Mouse (Mus musculus): ENCODE measurements around the gene Dlk1. TPM values are rescaled to one million over a fixed set of nuclear protein-coding genes. Genes with fewer than 3 reads are reported as not detected.
"Not testable (repeated sequence)": the region's sequence is repeated elsewhere in the genome, so short reads cannot be mapped to it uniquely, and the experiment has no call there.

Gene Dlk1
- total RNA-seq, 2 experiments from 2014 or later, result 213 to 272 TPM

DNA sequence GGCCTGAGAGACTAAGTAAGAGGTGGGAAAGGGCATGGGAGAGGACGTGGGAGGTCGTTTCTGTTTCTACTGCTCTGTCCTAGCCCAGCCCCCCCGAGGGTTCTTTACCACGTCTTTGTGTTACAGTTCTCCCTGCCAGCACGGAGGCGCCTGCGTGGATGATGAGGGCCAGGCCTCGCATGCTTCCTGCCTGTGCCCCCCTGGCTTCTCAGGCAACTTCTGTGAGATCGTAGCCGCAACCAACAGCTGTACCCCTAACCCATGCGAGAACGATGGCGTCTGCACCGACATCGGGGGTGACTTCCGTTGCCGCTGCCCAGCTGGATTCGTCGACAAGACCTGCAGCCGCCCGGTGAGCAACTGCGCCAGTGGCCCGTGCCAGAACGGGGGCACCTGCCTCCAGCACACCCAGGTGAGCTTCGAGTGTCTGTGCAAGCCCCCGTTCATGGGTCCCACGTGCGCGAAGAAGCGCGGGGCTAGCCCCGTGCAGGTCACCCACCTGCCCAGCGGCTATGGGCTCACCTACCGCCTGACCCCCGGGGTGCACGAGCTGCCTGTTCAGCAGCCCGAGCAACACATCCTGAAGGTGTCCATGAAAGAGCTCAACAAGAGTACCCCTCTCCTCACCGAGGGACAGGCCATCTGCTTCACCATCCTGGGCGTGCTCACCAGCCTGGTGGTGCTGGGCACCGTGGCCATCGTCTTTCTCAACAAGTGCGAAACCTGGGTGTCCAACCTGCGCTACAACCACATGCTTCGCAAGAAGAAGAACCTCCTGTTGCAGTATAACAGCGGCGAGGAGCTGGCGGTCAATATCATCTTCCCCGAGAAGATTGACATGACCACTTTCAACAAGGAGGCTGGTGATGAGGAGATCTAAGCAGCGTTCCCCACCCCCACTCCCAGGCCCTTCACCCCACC lies 7.1 kb downstream of the Dlk1 start:
- intact Hi-C loops (cut with DNase I; ENCODE audit: low total_unique reads), result no loop called here
- DNase-seq, result peak; percentile 4

GRCm38 (mm10) chr12:109462594-109462993 lies 10.0 kb downstream of the Dlk1 start:
- intact Hi-C loops (cut with DNase I; ENCODE audit: low total_unique reads), result no loop called here
- DNase-seq, result no peak

GRCm38 (mm10) chr12:109467417-109467816 lies 14.8 kb downstream of the Dlk1 start:
- intact Hi-C loops (cut with DNase I; ENCODE audit: low total_unique reads); DNase-seq: not testable (repeated sequence)

GRCm38 (mm10) chr12:109469793-109470192 lies 17.2 kb downstream of the Dlk1 start:
- no peak for DNase-seq
- intact Hi-C loops (cut with DNase I; ENCODE audit: low total_unique reads), result no loop called here

- DNase-seq, result no peak
- intact Hi-C loops (cut with DNase I; ENCODE audit: low total_unique reads), result no loop called here
Measured at GRCm38 (mm10) chr12:109472627-109473026, 20.0 kb downstream of the Dlk1 start.

DNA sequence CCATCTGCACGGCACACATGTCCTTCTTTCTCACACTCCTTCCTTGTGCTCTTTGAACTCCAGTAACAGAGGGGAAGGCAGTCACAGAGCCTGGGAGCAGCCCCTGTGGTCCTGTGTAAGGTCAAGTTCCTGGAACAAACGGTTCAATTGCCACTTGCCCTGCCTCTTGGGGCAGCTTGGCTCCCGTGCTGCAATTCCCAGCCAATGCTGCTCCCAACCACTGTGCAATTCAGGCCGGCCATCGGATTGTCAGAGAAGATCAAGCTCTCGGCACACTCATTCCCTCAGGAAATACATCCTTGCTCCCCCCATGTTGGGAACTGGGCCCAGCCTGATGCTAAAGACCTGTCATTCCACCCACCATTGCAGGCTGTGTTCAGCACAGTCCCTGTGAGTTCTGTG lies 21.0 kb downstream of the Dlk1 start:
- peak; percentile 81 for DNase-seq
- intact Hi-C loops (cut with DNase I; ENCODE audit: low total_unique reads), result no loop called here

DNA sequence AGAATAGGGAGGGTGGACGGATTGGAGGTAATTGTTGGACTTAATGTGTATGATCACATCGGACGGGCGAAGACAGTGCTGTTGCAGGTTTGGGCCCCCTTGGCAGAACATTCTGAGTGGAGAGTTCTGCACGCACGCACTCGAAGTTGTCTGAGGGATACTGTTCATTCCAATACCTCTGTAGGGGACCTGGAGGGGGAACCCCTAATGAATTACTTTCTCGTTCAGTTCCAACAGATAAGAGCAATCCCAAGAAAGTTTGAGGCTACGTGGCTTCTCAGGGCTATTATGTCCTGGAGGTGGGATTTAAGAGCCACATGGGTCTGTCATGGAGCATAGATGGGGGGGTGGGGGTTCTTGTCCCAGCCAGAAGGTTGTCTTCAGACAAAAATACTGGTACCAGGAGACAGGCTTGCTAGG lies 21.6 kb downstream of the Dlk1 start:
- intact Hi-C loops (cut with DNase I; ENCODE audit: low total_unique reads), result no loop called here
- no peak for DNase-seq

DNA sequence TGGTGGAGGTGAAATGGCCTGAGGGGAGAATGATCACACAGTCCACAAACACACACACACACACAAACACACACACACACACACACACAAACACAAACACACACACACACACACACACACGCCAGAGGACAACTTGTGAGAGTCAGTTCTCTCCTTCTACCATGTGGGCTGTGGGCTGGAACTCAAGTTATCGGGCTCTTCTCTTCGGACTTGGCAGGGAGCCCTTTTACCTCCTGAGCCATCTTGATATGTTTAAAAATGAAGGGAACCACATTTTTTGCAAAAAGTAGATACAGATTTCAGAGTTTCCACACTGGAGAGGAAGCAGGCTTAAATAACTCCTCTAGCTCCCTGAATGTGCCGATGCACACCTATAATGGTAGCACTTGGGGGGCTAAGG lies 22.9 kb downstream of the Dlk1 start:
- intact Hi-C loops (cut with DNase I; ENCODE audit: low total_unique reads), result no loop called here
- no peak for DNase-seq

GRCm38 (mm10) chr12:109486525-109486924 lies 33.9 kb downstream of the Dlk1 start:
- DNase-seq; intact Hi-C loops (cut with DNase I; ENCODE audit: low total_unique reads): not testable (repeated sequence)

DNA sequence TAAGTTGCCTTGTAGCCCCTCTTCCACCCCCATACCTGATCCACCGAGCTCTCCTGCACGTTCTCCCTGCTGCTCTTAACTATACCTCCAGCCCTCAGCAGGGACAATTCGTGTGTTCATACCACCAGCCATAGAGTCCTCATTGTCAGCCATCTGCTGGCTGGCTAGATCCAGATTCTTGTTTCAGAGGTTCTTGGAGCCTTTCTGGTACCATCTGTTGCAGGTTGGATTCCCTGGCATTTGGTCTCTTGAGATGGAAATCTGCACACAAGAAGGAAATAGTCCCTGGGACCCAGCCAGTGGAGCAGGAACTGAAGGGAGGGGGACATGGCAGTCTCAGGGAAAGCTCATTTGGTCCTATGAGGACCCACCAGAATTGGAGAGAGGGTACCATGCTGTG lies 39.1 kb downstream of the Dlk1 start:
- no peak for DNase-seq
- intact Hi-C loops (cut with DNase I; ENCODE audit: low total_unique reads), result no loop called here

DNA sequence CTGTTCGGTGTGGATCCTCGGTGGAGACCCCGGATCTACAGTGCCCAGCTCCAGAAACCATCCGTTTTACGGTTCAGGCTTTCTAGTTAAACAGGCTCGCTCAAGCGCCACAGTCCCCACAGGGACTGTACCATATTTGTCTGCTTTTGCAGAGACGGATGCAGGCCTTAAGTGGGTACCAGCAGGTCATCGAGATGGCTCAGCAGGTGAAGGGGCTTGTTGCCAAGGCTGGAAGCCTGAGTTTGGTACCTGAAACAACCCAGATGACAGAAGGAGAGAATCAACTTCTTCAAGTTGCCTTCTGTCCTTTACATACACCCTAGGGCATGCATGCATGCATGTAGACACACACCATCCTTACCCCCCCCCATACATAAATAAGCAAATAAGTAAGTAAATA lies 40.8 kb downstream of the Dlk1 start:
- intact Hi-C loops (cut with DNase I; ENCODE audit: low total_unique reads), result no loop called here
- no peak for DNase-seq

- DNase-seq, result no peak
- intact Hi-C loops (cut with DNase I; ENCODE audit: low total_unique reads), result no loop called here
Measured at GRCm38 (mm10) chr12:109495016-109495644, 42.5 kb downstream of the Dlk1 start.

- intact Hi-C loops (cut with DNase I; ENCODE audit: low total_unique reads), result no loop called here
- DNase-seq, result no peak
Measured at GRCm38 (mm10) chr12:109496397-109496796, 43.8 kb downstream of the Dlk1 start.

GRCm38 (mm10) chr12:109500992-109501391 lies 48.4 kb downstream of the Dlk1 start:
- intact Hi-C loops (cut with DNase I; ENCODE audit: low total_unique reads), result no loop called here

DNA sequence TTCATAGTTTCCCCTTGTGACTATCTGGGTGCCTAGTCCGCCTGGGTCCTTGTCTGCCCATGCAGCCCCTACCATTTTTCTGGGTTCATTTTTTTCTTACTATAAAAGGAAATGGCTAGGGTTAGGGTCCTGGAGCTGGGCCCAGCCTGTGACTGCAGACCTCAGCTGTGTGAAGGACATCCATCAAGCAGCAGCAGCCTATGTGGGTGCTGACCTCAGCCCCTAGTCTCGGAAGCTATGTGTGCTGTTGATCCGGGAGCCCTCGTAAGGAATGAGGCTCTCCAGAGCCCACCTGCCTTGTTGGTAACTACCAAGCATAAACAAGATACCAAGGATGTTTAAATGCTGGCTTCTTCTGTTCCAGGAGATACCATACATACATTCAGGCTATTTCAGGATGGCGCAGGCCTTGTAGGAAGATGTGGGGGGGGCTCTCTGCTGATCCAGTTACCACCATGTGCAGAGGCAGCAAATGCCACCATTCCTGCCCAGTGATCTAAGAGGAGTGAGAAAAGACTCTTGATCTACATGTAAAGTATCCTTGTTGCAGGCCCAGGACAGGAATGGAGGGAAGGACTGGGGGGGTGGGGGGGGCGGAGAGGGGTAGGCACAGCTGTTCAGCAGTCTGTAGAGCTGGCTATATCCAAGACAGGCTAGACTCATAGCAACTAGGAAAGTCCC lies 49.9 kb downstream of the Dlk1 start:
- intact Hi-C loops (cut with DNase I; ENCODE audit: low total_unique reads), result no loop called here
- DNase-seq, result no peak

More at GRCm38 (mm10) chr12:109500992-109501391, 48.4 kb downstream of the Dlk1 start:
- DNase-seq, result no peak

DNA sequence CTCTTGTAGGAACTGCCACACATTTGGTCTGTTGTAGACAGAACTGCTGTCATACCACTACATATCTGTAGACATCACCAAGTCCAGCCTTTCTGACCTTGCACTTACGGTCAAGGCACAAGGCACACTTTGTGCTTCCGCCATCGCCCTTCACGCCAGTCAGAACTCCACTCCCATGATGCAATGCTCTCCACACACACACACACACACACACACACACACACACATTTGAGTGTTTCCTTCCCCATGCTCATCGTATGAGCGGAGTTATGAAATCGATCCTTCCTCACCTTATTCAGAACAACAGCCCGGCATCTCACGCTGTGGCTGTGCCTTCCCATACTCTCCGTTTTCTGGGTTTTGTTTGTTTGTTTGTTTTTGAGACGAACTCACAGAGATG lies 55.1 kb downstream of the Dlk1 start:
- intact Hi-C loops (cut with DNase I; ENCODE audit: low total_unique reads), result no loop called here
- no peak for DNase-seq

- DNase-seq, result no peak
- intact Hi-C loops (cut with DNase I; ENCODE audit: low total_unique reads), result no loop called here
Measured at GRCm38 (mm10) chr12:109508495-109509454, 56.2 kb downstream of the Dlk1 start.

GRCm38 (mm10) chr12:109509531-109510137 lies 57.0 kb downstream of the Dlk1 start:
- no peak for DNase-seq
- intact Hi-C loops (cut with DNase I; ENCODE audit: low total_unique reads), result no loop called here

DNA sequence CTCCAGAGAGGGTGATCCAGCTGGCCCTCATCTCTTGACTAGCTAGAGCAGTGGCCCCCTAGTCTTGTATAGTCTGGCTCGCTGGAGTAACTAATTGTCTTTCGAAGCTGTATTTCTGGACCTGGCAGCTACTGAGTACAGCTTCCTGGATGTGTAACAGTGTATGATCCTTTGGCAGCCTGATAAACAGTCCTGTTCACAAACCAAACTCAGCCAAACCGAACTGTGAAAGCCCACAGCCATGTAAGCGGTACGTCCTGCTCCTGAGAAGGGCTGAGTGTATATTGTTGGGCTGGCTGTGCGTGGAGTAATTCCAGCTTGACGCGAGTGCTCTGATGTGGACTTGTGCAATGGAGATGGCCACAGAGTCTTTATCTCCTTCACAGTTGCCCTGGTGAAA lies 57.6 kb downstream of the Dlk1 start:
- DNase-seq, result no peak
- intact Hi-C loops (cut with DNase I; ENCODE audit: low total_unique reads), result no loop called here

Data from gastrocnemius, postnatal 14 days (tissue).